Mouse (Mus musculus) heart, adult 2 months (tissue): Measurements from ENCODE around the gene Ipmk.

ENCODE experiments used
- CTCF ChIP-seq: fragments of 200-600 bp; IDR thresholded peaks from 2 replicates; pipeline ENCODE4 v1.8.1; 2022; ENCODE audit warnings: antibody characterized with exemption, mild to moderate bottlenecking, moderate library complexity
- EP300 ChIP-seq: fragments of 200-500 bp; IDR thresholded peaks from 2 replicates; pipeline ENCODE4 v1.6.1; 2011; ENCODE audit warnings: low read depth, low read length, control low read depth; ENCODE audit not compliant: insufficient read depth

DNA sequence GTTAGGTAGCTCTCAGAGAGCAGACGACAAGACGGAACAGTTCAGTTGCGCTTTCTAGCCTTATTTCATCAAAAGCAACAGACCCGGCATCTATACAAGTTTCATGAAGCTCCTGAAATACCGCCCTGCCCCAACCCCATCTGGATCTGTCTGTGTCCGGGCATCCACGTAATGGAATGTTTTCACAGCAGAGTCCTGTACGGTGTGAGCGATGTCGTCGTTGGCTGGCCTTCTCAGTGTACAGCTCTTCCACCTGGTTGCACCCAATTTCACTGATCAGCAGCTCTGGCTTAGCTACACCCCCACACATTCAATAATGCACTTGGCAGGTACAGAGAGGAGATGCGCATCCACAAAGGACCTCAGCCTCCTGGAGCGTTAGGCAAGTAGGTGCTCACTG lies 126.0 kb downstream of the Ipmk start:
- TF ChIP-seq CTCF (no peak), EP300 (no peak)
